Mouse (Mus musculus): ENCODE data around the gene Hrh2.

Gene Hrh2

DNA sequence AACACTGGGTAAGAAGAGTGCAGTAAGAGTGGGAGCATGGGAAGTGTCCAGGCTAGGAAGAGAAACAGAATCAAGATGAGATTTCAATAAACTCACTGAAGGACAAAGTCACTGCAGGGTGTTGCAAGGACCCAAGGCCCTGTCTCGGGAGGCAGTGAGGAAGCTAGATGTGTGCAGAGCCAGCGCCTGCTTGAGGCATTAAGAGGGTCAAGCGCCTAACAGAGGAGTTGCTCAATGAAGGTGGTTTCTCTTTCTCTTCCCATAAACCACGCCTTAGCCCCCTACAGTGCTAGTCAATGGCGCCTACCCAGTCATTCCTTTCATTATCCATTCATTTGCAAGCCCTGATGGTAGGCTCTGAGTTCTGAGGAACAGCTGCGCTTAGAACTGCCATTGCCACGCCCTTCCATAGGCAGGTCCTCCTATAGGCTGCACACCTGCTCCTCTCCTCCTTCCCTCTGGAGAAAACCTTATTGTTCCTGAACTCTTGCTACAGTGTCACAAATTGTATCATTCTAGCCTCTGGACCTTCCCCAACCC is 23.9 kb downstream of the Hrh2 start:
- no peak for DNase-seq (ENCODE audit: low read depth, low spot score)

DNA sequence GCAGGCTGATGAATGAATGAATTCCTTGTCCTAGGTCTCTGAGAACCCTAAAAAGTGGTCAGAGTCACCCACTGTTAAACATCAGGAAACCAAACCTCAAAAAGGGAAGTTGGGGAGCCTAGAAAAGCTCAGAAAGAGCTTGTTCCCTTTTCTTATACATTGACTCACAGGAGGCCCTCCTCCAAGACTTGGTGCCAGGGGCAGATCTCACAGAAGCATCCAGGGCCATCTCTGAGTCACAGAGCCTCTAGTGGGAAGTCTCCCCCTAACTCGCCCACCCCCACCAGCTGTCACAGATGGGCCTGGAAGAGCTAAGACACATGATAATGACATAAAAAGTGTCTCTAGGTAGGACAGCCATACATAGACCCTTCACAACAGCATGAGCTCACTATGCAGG is 26.4 kb downstream of the Hrh2 start:
- no peak for DNase-seq (ENCODE audit: low read depth, low spot score)

DNA sequence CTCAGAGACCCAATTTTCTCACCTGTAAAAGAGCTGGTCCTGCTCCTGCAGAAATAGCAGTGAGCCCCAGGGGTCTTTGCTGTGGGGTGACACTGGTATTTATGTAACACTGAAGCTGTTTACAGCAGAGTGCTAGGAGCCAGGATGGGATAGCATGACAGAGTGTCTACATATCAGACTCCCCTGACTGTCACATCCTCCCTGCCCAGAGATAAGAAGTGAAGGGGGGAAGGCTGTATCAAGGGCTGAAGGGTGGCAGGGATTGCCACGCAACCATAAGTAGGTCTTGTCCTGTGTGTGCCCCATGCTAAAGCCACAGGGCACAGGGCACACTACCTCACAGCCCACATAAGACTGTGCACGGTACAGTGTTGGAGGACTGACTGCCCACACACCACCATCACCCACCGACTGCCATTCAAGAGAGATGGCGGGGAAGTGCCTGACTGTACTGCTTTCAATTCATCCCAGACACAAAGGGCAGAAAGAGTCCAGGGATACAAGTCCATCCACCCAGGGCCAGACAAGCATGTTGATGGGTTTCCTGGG is 29.8 kb downstream of the Hrh2 start:
- no peak for DNase-seq (ENCODE audit: low read depth, low spot score)

DNA sequence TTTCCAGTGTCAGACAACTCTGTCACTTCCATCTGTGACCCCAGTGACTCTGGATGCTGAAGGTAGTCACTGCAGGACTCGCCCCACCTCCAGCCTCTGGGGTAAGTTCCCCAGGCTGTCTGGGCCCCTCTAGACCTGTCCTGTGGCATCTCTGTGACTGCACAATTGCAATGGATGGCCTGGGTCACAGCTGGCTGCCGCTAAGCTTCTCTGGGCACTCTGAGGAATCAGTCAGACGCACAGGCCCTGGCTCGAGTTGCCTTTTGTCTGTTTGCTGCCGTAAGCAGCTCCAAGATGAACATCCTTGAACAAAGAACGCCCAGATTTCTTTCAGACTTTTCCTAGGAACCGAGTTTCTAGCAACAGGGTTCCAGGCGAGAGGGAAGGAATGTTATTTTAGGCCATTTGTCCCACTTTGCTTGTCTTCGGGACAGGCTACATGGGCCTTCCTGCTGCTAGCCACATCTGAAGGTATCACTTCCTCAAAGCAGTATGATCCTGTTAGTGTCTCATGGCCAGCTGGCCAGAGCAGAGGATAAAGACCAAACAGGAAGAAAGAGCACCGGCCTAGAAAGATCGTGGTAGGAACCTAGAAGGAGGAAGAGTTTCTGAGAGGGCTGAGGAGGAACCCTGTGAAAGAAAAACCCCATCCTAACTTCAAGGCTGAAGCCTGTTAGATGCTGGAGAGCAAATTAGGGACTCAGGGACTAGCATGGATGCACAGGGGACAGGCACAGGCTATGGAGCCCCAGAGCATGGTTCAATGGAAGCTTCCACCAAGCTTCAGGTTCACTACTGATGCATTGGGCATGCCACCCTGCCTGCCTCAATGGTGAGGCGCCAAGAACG is 31.2 kb downstream of the Hrh2 start:
- DNase-seq (ENCODE audit: low read depth, low spot score): no peak

GRCm38 (mm10) chr13:54227916-54228483 is 36.1 kb downstream of the Hrh2 start:
- DNase-seq (ENCODE audit: low read depth, low spot score): peak; percentile 23

DNA sequence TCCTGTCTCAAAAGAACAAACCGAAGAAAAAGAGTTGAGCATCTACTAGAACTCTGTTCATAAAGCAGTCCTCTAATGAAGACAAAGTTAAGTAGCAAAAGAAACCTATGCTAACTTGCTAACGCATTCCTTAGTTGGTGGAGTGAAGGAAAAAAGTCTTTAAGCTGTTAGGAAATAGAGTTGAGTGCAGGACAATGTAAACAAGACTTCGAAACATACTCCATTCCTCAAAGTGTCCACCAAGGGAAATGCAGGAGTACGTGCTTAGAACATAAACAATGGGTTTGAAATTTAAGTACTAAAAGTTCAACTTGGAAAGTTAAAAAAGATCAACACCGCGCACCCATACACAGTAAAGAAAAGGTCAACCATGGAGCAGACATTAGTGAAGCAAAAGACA is 38.2 kb downstream of the Hrh2 start:
- no peak for DNase-seq (ENCODE audit: low read depth, low spot score)

- no peak for DNase-seq (ENCODE audit: low read depth, low spot score)
These were observed 39.9 kb downstream of the Hrh2 start for GRCm38 (mm10) chr13:54231868-54232267.

DNA sequence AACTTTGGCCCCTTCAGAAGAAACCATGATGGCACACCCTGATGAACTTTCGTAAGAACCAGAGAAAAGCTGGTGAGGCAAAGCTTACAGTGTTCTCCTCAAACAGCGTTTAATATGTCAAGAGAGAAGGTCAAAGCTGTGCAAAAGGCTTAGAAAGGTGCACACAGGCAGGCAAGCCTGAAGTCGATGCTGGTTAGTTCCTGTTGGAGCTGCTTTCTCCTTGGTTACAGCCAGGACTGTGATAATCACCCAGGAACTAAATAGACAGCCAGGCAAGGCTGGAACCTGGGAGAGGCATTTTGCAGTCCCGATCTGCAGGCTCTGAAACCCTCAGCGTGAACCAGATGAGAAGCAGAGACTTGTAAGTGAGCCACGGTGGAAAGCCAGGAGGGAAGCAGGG is 45.6 kb downstream of the Hrh2 start:
- DNase-seq (ENCODE audit: low read depth, low spot score): no peak

- DNase-seq (ENCODE audit: low read depth, low spot score): no peak
These were observed 46.8 kb downstream of the Hrh2 start for GRCm38 (mm10) chr13:54238585-54239323.

GRCm38 (mm10) chr13:54242380-54242779 is 50.5 kb downstream of the Hrh2 start:
- peak; percentile 61 for DNase-seq (ENCODE audit: low read depth, low spot score)

- DNase-seq (ENCODE audit: low read depth, low spot score): no peak
These were observed 53.3 kb downstream of the Hrh2 start for GRCm38 (mm10) chr13:54245204-54245603.

- peak; percentile 57 for DNase-seq (ENCODE audit: low read depth, low spot score)
These were observed 55.6 kb downstream of the Hrh2 start for GRCm38 (mm10) chr13:54247545-54247944.

DNA sequence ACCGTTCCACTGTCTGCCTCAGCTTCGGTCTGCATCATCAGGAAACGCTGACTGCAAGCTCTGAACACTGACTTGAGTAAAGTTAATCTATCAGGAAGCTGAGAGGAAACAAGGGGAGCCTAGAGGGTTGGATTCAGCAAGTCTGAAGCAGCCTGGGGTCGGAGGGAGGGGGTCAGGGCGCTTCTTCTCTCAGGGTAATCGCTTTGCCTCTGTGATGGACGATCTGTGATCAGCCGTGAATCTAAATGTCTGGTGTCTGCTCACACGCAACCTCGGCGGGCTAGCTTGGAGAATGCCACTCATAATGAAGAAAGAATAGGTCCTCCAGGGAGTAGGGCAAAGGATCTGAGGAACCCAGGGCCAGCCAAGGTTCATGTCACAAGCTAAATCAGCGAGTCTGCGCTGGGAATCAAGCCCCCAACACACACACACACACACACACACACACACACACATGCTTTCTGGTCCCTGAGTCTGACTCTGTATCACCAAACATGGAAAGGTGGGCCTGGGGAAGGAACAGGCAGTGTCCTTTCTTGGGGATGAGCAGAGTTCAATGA is 56.6 kb downstream of the Hrh2 start:
- DNase-seq (ENCODE audit: low read depth, low spot score): no peak

DNA sequence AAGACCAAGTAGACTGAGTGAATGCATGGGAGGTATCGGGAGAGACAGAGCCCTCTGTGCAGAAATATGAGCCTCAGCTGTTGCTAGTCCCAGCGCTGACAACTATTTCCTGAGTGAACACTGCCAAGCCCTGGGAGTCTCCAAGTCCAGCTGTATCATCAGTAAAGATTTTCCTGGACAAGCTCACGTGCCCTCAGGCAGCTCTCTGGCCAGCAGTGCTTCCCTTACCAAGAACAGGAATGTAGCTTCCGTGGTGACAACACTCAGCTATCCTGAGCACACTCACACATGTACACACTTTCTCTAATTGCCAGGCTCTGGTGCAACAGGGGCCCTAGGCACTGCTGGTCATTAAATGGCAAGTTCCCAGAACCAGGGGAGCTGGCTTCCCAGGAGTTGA is 57.1 kb downstream of the Hrh2 start:
- DNase-seq (ENCODE audit: low read depth, low spot score): no peak

- DNase-seq (ENCODE audit: low read depth, low spot score): no peak
These were observed 58.4 kb downstream of the Hrh2 start for GRCm38 (mm10) chr13:54250346-54250745.

DNA sequence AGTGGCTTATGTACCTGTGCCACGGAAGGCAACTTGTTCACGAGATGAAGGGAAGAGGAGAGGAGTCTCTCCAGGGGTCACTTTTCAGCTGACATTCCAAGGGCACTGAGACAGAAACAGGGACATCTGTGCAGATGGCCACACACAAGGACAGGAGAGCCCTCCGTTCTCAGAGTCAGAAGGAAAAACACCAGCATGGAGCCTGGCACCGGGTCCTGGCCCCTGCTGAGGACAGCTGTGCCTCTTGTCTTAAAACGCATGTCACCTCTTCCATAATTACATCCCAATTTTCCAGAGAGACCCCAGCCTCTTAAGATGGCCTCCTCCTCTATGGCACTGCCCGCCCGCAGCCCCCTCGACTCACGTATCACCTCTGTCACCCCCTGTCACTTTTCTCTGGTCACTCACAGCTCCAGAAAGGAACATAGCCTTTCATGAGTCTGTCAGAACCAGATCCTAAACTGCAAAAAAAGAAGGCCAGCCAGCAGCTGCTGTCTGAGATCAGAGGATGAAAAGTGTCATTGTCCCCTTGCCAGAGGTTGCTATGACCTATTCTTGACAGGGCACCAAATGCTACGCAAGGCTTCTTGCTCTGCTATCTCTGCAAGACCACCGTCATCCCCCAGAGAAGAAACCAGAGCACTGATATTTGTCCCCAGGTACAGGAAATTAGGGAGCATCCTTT is 59.8 kb downstream of the Hrh2 start:
- no peak for DNase-seq (ENCODE audit: low read depth, low spot score)

DNA sequence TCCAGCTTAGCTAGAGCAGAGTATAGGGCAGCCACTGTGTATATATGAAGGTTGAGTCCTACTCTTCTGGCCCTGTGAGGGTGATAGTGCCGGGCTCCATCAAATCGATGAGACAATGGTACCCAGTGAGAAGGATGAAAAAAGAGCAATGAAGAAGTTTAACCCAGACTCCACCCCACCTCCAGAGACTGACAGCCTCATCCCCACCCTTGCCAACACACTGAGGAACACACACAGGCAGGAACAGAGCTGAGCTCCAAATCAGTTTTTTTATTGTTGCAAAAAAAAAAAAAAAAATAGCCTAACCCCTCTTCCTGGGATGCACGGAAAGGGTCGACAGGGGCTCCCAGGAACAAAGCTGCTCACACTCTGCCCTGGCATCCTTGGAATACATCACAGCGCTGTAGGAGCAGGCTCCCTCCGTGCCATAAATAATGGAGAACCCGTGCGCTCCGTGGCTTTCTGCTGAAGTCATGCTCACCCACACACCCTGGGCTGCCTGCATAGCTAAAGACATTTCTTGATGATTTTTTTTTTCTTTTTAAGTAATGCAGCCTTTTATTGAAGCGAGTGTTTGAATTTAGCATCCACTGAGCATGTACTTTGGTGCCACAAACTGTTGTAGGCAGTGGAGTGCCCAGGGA is 65.8 kb downstream of the Hrh2 start:
- no peak for DNase-seq (ENCODE audit: low read depth, low spot score)

DNA sequence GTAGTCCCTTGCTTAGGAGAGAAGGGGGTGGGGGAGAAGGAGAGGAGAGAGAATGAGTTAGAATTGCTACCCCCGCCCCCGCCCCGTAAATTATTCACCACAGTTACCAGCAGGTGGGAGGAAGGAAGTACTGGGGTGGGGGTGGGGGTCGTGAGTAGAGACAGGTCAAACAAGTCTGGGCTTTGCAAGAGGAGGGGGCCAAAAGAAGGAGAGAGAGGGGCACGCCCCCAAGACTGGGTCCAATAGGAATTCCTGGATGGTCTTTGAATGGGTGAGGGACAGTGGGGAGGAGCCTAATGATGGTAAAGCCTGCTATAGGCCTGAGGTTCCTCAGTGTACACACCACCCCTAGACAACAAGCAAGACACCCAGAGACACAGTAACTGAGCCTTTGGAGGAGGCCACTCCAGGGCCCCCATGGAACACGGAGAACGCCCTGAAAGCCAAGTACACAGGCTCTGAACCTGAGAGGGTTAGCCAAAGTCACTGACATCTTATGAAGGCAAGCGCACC is 66.4 kb downstream of the Hrh2 start:
- no peak for DNase-seq (ENCODE audit: low read depth, low spot score)

GRCm38 (mm10) chr13:54260318-54260717 is 68.4 kb downstream of the Hrh2 start:
- no peak for DNase-seq (ENCODE audit: low read depth, low spot score)

DNA sequence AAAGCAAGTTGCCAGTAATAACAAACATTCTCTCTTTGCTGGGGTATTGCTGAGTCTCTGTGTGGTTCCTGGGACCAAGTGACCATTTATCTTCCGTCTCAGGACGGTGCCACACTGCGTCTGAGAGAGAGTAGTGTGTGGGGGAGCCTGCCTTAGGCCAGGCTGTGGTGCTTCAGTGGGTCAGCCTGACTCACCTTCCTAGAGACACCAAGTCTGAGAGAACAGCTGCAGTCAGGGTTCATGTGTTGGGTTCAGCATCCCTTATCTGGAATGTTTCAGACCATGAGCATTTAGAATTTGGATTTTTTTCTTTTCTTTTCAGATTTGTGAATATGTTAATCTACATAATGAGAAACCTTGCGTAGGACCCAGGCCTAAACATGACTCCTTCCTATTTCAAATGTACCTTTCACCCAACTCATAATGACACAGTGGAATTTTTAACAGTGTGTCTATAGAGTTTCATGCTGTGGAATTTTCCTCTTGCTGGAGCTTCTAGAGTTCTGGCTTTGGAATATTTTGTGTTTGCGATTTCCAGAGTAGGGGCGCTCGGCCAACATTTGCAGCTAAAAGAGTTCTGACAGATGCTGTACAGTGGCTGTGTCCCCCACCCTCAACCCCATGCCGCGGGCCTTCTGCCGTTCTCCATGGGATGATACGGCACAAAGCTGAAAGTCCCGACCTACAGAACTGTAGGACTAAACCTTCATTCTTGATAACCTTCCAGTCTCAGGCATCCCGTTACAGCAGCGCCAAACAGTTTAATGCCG is 71.0 kb downstream of the Hrh2 start:
- no peak for DNase-seq (ENCODE audit: low read depth, low spot score)

All from CD4-positive helper T cell, adult 2 months (primary cell).